Mouse (Mus musculus): ENCODE measurements around the gene Kif1a. TPM values are rescaled to one million over a fixed set of nuclear protein-coding genes. Genes with fewer than 3 reads are reported as not detected.

Kif1a gene
- 1 to 10 TPM in 1 of 2 experiments, under 1 TPM in 1; 0.94 to 1.6 TPM for total RNA-seq (2021)

DNA sequence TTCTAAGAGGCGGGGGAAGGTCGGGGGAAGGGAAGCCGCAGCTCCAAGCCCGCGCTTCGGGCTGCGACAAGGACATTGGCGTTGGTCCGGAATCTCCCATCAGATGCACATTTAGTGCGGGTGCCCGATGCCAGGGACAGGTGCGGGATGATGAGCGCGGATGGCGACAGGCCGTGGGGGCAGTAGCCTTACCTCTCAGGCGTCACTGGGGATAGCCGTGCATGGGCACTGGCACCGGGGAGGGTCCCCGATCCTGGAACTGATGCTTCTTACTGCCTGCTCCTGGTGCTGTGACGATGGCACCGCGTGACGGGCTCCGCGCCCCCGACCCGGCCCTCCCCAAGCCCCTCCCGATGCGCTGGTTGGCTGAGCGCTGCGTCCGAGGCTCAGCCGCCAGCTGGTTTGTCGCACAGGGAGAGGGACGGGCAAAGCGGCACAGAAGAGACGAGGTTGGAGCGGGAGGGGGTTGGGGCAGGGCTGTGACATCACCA, at the start of gene Kif1a:
Gene Kif1a (minus strand): TSS at position 381 of the 491 bp plus-strand sequence.
- DNase-seq (ENCODE audit: low spot score): no peak
- intact Hi-C loops (cut with DNase I): no loop called here

GRCm38 (mm10) chr1:93150907-93151661, 49.3 kb upstream of the Kif1a start:
- no peak for DNase-seq (ENCODE audit: low spot score)
- intact Hi-C loops (cut with DNase I): no loop called here

GRCm38 (mm10) chr1:93144176-93144575, 42.4 kb upstream of the Kif1a start:
- intact Hi-C loops (cut with DNase I): no loop called here
- DNase-seq (ENCODE audit: low spot score): no peak

- intact Hi-C loops (cut with DNase I): no loop called here
- DNase-seq (ENCODE audit: low spot score): no peak
Measured at GRCm38 (mm10) chr1:93142871-93143270, 41.1 kb upstream of the Kif1a start.

DNA sequence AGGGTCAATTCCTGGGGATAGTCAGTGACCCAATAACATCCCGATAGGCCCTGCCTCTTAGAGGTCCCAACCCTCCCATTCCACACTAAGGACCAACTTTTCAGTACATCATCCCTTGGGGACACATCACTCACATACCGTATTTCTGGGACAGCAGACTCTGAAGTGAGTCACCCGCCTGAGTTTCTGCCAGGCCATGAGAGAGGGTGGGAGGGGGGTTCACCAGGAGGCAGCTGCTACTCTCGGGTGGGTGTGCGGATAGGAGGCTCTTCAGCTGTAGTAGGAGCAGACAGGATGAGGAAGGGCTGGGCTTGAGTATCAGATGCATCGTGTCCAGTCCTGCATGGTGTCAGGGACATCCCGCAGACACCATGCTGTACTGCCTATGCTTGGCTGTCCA, 38.0 kb upstream of the Kif1a start:
- intact Hi-C loops (cut with DNase I): no loop called here
- no peak for DNase-seq (ENCODE audit: low spot score)

DNA sequence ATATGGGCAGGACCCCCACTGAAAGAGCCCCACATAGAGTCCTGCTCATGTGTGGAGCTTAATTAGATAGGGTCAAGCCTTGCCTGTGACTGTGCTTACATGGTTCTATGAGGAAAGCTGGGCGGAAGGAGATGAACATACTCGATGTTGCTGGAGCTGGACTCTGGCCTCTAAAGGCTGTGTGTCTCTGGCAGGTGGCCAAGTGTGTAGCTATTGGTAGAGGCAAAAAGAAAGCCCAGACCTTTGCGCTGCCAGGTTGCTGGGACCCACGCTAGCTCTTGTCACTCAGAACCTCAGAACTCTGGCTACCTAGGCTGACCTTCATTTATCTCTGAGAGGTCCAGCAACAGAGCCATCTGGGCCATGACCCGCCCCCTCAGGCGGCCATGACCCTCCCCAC, 36.8 kb upstream of the Kif1a start:
- no peak for DNase-seq (ENCODE audit: low spot score)
- intact Hi-C loops (cut with DNase I): no loop called here

DNA sequence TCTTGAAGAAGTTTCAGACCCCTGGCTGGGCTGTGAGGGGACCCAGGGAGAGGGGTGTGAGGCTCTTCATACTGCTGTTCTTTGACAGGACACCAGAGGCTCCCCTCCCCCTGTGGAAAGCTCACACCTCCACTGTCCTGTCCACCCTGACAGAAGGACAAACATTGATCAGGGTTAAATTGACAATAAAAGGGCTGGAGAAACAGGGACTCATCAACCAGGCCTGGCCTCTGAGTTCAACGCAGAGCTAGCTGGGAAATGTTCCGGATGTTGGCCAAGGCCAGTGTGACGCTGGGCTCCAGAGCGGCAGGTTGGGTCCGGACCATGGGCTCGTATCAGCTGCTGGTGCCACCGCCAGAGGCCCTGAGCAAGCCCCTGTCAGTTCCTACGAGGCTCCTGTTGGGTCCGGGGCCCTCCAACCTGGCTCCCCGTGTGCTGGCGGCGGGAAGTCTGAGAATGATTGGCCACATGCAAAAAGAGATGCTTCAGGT, 33.3 kb upstream of the Kif1a start, which contains the start of gene Agxt:
Gene Agxt (plus strand): TSS at position 205 of the 491 bp plus-strand sequence.
- intact Hi-C loops (cut with DNase I): no loop called here
- no peak for DNase-seq (ENCODE audit: low spot score)

GRCm38 (mm10) chr1:93132676-93133075, 30.9 kb upstream of the Kif1a start:
- no peak for DNase-seq (ENCODE audit: low spot score)
- intact Hi-C loops (cut with DNase I): no loop called here

DNA sequence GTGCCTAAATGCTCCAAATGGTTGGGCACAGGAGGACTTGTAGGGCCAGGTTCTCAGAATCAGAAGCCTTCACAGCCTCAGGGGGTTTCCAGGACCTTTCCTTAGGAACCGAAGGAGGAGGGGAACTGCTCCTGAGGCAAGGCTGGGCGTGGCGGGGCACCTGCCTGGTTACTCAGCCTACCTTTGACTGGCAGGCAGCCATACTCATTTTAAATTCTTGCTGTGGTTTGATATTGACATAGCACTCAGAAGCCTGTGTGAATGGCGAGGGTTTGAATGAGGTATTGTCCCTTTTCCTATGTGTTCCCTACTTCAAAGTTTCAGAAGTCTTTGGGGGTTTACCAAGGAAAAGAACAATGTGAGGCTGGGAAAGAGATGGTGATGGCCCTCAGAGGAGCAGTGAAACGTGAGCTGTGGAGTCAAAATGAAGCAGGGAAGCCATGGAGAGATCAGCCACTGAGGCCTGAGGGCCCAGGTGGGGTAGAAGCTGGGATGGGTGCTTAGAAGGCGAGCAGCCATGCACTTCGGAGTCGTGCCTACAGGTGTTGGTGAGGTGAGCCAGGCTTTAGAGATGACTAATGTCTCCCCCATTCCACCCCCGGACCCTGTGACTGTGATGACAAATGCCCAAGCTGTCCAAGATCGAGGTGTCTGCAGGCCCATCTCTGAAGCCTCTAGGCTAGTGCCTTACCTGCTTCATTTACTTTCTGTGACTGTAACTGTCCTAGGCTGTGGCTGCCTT, 28.7 kb upstream of the Kif1a start:
- no peak for DNase-seq (ENCODE audit: low spot score)
- intact Hi-C loops (cut with DNase I): no loop called here

- DNase-seq (ENCODE audit: low spot score): no peak
- intact Hi-C loops (cut with DNase I): no loop called here
Measured at GRCm38 (mm10) chr1:93128710-93129349, 27.1 kb upstream of the Kif1a start.

DNA sequence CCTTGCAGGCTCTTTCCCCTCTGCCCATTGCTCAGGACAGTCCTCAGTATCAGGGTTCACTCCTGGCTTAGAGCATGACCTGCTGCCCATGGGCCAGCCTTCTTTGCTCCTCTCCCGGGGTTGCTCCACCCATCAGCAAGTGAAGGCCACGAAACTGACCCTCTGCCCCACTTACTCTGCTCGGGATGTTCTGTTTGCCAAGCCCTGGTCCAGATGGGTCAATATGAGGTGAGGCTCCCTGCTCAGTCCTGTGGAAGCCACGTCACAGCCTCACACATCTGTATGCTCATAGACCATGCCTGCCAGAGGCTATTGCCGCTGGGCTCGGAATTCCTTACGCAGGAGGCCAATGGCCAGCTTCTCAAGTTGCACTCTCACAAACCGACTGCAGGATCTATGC, 26.5 kb upstream of the Kif1a start:
- intact Hi-C loops (cut with DNase I): no loop called here
- DNase-seq (ENCODE audit: low spot score): no peak

GRCm38 (mm10) chr1:93125256-93125655, 23.5 kb upstream of the Kif1a start:
- intact Hi-C loops (cut with DNase I): no loop called here
- DNase-seq (ENCODE audit: low spot score): no peak

GRCm38 (mm10) chr1:93124066-93124465, 22.3 kb upstream of the Kif1a start:
- no peak for DNase-seq (ENCODE audit: low spot score)
- intact Hi-C loops (cut with DNase I): no loop called here

GRCm38 (mm10) chr1:93123179-93123854, 21.6 kb upstream of the Kif1a start:
- no peak for DNase-seq (ENCODE audit: low spot score)
- intact Hi-C loops (cut with DNase I): no loop called here

GRCm38 (mm10) chr1:93118816-93119215, 17.1 kb upstream of the Kif1a start:
- DNase-seq (ENCODE audit: low spot score): no peak
- intact Hi-C loops (cut with DNase I): no loop called here

DNA sequence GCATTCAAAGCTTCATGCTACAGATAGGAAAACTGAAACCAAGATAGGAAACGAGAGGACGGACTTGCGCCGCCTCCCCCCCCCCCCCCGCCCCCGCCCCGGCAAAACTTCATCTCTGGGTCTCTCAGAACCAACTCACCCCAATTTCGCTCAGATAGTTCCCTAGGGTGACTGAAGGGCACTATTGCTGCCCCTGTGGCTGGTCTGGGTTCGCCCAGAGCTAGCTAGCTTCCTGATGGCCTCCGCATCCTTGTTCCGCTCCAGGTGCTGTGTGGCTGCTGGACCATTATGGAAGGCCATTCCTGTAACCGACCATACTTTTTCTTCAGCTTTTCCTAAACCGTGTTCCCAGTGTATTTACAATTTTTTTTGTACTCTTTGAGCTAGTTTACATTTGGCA, 13.7 kb upstream of the Kif1a start:
- intact Hi-C loops (cut with DNase I): no loop called here
- no peak for DNase-seq (ENCODE audit: low spot score)

DNA sequence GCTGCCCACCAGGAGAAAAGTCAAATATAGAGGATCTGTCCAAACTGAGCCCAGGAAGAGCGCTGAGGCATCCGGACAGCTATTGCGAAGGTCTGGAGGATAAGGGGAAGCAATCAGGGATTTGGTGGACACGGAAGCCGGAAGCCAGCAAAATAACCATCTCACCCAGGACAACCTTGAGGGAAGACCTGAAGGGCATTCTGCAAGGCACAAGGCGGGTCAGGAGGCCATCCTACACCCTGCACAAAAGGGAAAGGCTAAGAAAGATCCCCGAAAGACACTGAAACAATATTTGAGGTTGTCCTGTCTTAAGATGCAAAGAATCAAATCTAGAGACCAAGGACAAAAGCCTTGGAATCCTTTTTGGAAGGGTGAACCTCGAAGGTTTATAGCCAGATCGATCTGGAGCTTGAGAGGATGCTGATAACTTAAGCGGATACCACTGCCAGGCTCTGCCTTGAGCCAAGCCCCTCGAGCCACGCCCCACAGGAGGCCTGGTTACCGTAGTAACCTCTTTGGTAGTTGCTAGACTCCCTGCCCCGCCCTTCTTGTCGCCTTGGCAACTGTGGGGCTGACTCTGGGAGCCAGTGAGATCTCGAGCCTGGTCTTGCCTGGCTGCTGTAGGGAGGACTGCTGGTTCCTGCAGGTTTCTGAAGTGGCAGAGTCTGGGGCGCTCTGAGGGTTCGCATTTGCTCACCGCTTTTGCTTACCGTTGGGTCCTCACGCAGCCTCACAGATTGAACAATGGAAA, 13.1 kb upstream of the Kif1a start:
- DNase-seq (ENCODE audit: low spot score): no peak
- intact Hi-C loops (cut with DNase I): no loop called here

GRCm38 (mm10) chr1:93102700-93103099, 949 bp upstream of the Kif1a start:
- intact Hi-C loops (cut with DNase I): no loop called here
- DNase-seq (ENCODE audit: low spot score): no peak
